ENCODE assay signal across 19 mouse cellular contexts in the genomic region with DNA sequence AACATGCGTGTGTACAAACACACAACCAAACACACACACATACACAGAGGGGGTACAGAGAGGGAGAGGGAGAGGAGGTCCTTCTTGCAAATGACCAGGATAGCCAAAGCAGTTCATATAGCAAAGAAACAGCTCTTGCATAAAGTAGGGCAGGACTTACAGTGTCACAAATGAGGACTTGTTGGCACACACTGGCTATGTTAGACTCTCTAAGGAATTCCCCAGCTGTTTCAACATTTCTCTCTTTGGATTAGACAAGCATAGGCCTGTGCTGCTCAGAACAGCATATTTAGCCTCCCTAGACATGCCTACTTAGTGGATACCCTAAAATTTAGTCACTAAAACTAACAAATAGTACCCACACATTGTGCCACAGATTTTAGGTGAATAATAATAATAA.
DNase-seq lines count a peak whose midpoint lies in the region; ATAC-seq and TF ChIP-seq lines count a peak whose summit lies in the region.
"Had no signal": no experiment of that assay in that cellular context is flagged by ENCODE, and none has a peak within 500 bp of the region (broad histone marks: within the 10 kb centered on the region; RNA-seq: fewer than 3 reads in every experiment).

No protein-coding gene starts in this region.

- 0 out of 2 replicates have a peak overlapping the region, but pooled peaks have one; percentile 10 for H3K27ac ChIP-seq in lung, embryonic 14.5 days (ENCODE audit: low read depth)
- H3K27ac ChIP-seq: forebrain, embryonic 15.5 days; gastrocnemius, adult 2 months; hindbrain, embryonic 15.5 days; intestine, embryonic 15.5 days had no signal

- 97% methylated on average over 1 of the region's 1 CpGs for WGBS in lung, embryonic 14.5 days
- WGBS in lung, adult 2 months = 89% methylated on average over 1 of the region's 1 CpGs

- H3K36me3 ChIP-seq in lung, embryonic 14.5 days (ENCODE audit: insufficient read depth) = no peaks in the 10 kb centered on the region
- H3K36me3 ChIP-seq: forebrain, embryonic 15.5 days; heart, embryonic 12.5 days; hindbrain, embryonic 15.5 days; intestine, embryonic 15.5 days had no signal

- H3K4me1 ChIP-seq in lung, embryonic 14.5 days (ENCODE audit: insufficient read depth) = no peaks in the 10 kb centered on the region
- H3K4me1 ChIP-seq in lung, adult 2 months (ENCODE audit: control insufficient read depth, insufficient read depth, low read length) = no peaks in the 10 kb centered on the region
- H3K4me1 ChIP-seq: forebrain, embryonic 15.5 days; heart, embryonic 12.5 days; hindbrain, embryonic 15.5 days; intestine, embryonic 15.5 days had no signal

- H3K4me2 ChIP-seq in lung, embryonic 14.5 days = no peak overlapping the region
- H3K4me2 ChIP-seq: forebrain, embryonic 15.5 days; heart, embryonic 12.5 days; hindbrain, embryonic 15.5 days; intestine, embryonic 15.5 days; liver, embryonic 11.5 days had no signal

- no peak for TF ChIP-seq CTCF in lung, embryonic 14.5 days (IDR thresholded peaks at IDR 0.05; ENCODE audit: low read depth)
- no peak for TF ChIP-seq CTCF in lung, adult 2 months (IDR thresholded peaks at IDR 0.05; ENCODE audit: insufficient read depth, low read length)

- no peak overlapping the region for H3K9ac ChIP-seq in lung, embryonic 14.5 days
- H3K9ac ChIP-seq: forebrain, embryonic 15.5 days; heart, embryonic 12.5 days; hindbrain, embryonic 15.5 days; intestine, embryonic 15.5 days had no signal

- H3K4me3 ChIP-seq in lung, embryonic 14.5 days (ENCODE audit: low read depth, low read length) = no peak overlapping the region
- no peak overlapping the region for H3K4me3 ChIP-seq in lung, adult 2 months (replicated peaks; ENCODE audit: extremely low read depth, low read depth, low read length)
- H3K4me3 ChIP-seq: forebrain, embryonic 15.5 days; gastrocnemius, adult 2 months; heart, embryonic 12.5 days; hindbrain, embryonic 15.5 days; intestine, embryonic 15.5 days had no signal

- DNase-seq in cerebellum, postnatal 10 days = peak; percentile 7 to 9
- DNase-seq in cerebellum, adult 11-12 months = no peak
- peak; percentile 44 for DNase-seq in lung, embryonic 14.5 days
- DNase-seq in lung, adult 2 months = no peak
- DNase-seq in urinary bladder, postnatal 14 days (ENCODE audit: low spot score) = peak; percentile 4
- DNase-seq in urinary bladder, adult 2 months (ENCODE audit: low spot score) = no peak
- no peak for DNase-seq in B cell, adult 2 months
- DNase-seq: adrenal gland, adult 8-10 months; cerebellum, postnatal 25 days; gastrocnemius, adult 2 months; heart, adult 11 months; kidney, postnatal 36 days; lung, adult 18-20 months; thymus, postnatal 14 days had no signal

- no peaks in the 10 kb centered on the region for H3K9me3 ChIP-seq in lung, embryonic 14.5 days (ENCODE audit: low read depth, low read length)
- H3K9me3 ChIP-seq: forebrain, embryonic 15.5 days; heart, embryonic 12.5 days; hindbrain, embryonic 15.5 days; intestine, embryonic 15.5 days had no signal

- ATAC-seq in lung, embryonic 14.5 days (ENCODE audit: insufficient read depth) = no peak
- ATAC-seq: forebrain, embryonic 15.5 days; intestine, embryonic 15.5 days had no signal

- H3K27me3 ChIP-seq in lung, embryonic 14.5 days (ENCODE audit: insufficient read depth, low read length) = no peaks in the 10 kb centered on the region
- H3K27me3 ChIP-seq: forebrain, embryonic 15.5 days; heart, embryonic 12.5 days; hindbrain, embryonic 15.5 days; intestine, embryonic 15.5 days had no signal

- no peak for TF ChIP-seq POLR2A in lung, adult 2 months (IDR thresholded peaks at IDR 0.05; ENCODE audit: borderline replicate concordance, extremely low read depth, low read depth, low read length)

Comparison
In these comparisons a context has a peak if more than half of its experiments do, and no peak if none do; other contexts are left out.
1. DNase-seq: peak in cerebellum, postnatal 10 days (2 of 2), lung, embryonic 14.5 days (single experiment) and urinary bladder, postnatal 14 days (single experiment); none in cerebellum, adult 11-12 months (single experiment), lung, adult 2 months (single experiment), urinary bladder, adult 2 months (single experiment) and B cell, adult 2 months (0 of 2).